Mouse (Mus musculus) myocyte (in vitro differentiated cells): Measurements from ENCODE around the gene Gabra5.

Source experiments
- CEBPB ChIP-seq: IDR thresholded peaks from 2 replicates; pipeline ENCODE4 v1.6.1; 2011; ENCODE audit warnings: mild to moderate bottlenecking, moderate library complexity; ENCODE audit not compliant: poor library complexity, insufficient read depth, severe bottlenecking
- E2F4 ChIP-seq: IDR thresholded peaks from one replicate; pipeline ENCODE4 v1.6.1; 2011; ENCODE audit warnings: mild to moderate bottlenecking, control low read depth, moderate library complexity; ENCODE audit not compliant: insufficient read depth
- MAX ChIP-seq: IDR thresholded peaks from one replicate; pipeline ENCODE4 v1.6.1; 2011; ENCODE audit warnings: low read depth, mild to moderate bottlenecking, control low read depth
- MYOD1 ChIP-seq, 3 experiments: IDR thresholded peaks; one replicate each; pipeline ENCODE4 v1.6.1; 2011; ENCODE audit warnings: control low read depth in 2 of 3, low read depth in 2 of 3, mild to moderate bottlenecking in 2 of 3, moderate library complexity in 1 of 3; ENCODE audit not compliant: insufficient read length in 2 of 3, control insufficient read depth in 1 of 3
- MYOG ChIP-seq, 3 experiments: IDR thresholded peaks; one replicate each; pipeline ENCODE4 v1.6.1; 2011; ENCODE audit warnings: control low read depth in 2 of 3, low read depth in 2 of 3, mild to moderate bottlenecking in 2 of 3; ENCODE audit not compliant: insufficient read length in 2 of 3, control insufficient read depth in 1 of 3, insufficient read depth in 1 of 3
- POLR2A ChIP-seq: IDR thresholded peaks from one replicate; pipeline ENCODE4 v1.6.1; 2011; ENCODE audit warnings: low read depth, mild to moderate bottlenecking, control low read depth, moderate library complexity; ENCODE audit not compliant: insufficient read length
- POLR2AphosphoS2 ChIP-seq: IDR thresholded peaks from one replicate; pipeline ENCODE4 v1.6.1; 2011; ENCODE audit warnings: low read depth, control low read depth; ENCODE audit not compliant: insufficient read length
- REST ChIP-seq: IDR thresholded peaks from one replicate; pipeline ENCODE4 v1.6.1; 2011; ENCODE audit warnings: mild to moderate bottlenecking, control low read depth, moderate library complexity; ENCODE audit not compliant: insufficient read depth, insufficient read length
- SRF ChIP-seq: IDR thresholded peaks from one replicate; pipeline ENCODE4 v1.6.1; 2011; ENCODE audit warnings: low read depth; ENCODE audit not compliant: control insufficient read depth, insufficient read length
- TCF12 ChIP-seq: IDR thresholded peaks from one replicate; pipeline ENCODE4 v1.6.1; 2011; ENCODE audit warnings: mild to moderate bottlenecking, control low read depth; ENCODE audit not compliant: poor library complexity, insufficient read depth, severe bottlenecking
- USF1 ChIP-seq: IDR thresholded peaks from one replicate; pipeline ENCODE4 v1.6.1; 2011; ENCODE audit warnings: low read depth, mild to moderate bottlenecking, control low read depth, moderate library complexity

DNA sequence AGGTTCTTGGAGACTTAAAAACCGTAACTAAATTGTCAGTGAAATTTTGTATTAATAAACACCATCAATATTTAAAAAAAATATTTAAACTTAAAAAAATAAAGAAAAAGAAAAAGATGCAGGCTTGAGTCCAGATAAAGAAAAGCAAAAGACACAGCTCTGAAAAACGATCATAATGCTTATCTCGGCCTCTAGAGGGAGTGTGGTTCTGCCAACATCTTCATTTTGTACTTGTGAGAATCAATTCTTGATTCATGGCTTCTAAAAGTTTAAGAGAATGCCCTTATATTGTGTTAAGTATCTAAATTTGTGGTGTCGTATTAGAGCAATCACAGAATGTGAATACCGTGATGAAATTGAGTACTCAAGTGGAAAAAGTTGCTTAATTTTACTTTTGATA lies 49.5 kb downstream of the Gabra5 start:
- TF ChIP-seq MYOD1 (IDR thresholded peaks at IDR 0.05; ENCODE audit: control insufficient read depth in 1 of 3, insufficient read length in 2 of 3, low read depth in 2 of 3), result no peak
- TF ChIP-seq POLR2A, result no peak
- no peak for TF ChIP-seq E2F4
- TF ChIP-seq MYOG (IDR thresholded peaks at IDR 0.05; ENCODE audit: control insufficient read depth in 1 of 3, insufficient read depth in 1 of 3, insufficient read length in 2 of 3, low read depth in 2 of 3), result no peak
- no peak for TF ChIP-seq TCF12
- no peak for TF ChIP-seq USF1
- TF ChIP-seq SRF, result no peak
- TF ChIP-seq MAX, result no peak
- no peak for TF ChIP-seq CEBPB
- TF ChIP-seq REST, result no peak
- TF ChIP-seq POLR2AphosphoS2, result no peak
